Mouse (Mus musculus) embryonic facial prominence, embryonic 14.5 days (tissue): Measurements from ENCODE around the gene Vipr2. TPM values are rescaled to one million over a fixed set of nuclear protein-coding genes. Genes with fewer than 3 reads are reported as not detected.

ENCODE experiments used
- ATAC-seq: fragments of 200-750 bp; cut with Nextera tagmentation; 2 replicates; pipeline ENCODE4 v1.8.0; 2017; ENCODE audit warnings: low read depth, moderate number of reproducible peaks, moderate TSS enrichment
- DNase-seq: peaks from one replicate; pipeline ENCODE4 v3.0.0-alpha.2; 2015; ENCODE audit warnings: low spot score
- H3K27ac ChIP-seq: fragments of 300-500 bp; sonication (generic); replicated peaks from 2 replicates; pipeline ENCODE4 v1.5.1; 2014; ENCODE audit warnings: low read depth, mild to moderate bottlenecking, low read length, moderate library complexity
- H3K27me3 ChIP-seq: fragments of 300-500 bp; sonication (generic); replicated peaks from 2 replicates; pipeline ENCODE4 v1.6.1; 2014; ENCODE audit warnings: low read length; ENCODE audit not compliant: control insufficient read depth, insufficient read depth
- H3K36me3 ChIP-seq: fragments of 300-500 bp; sonication (generic); 2 replicates; pipeline ENCODE4 v1.6.1; 2014; ENCODE audit warnings: low read length, mixed read lengths; ENCODE audit not compliant: control insufficient read depth, insufficient read depth
- H3K4me1 ChIP-seq: fragments of 300-500 bp; sonication (generic); 2 replicates; pipeline ENCODE4 v1.6.1; 2014; ENCODE audit warnings: antibody characterized with exemption, low read length; ENCODE audit not compliant: control insufficient read depth, insufficient read depth
- H3K4me2 ChIP-seq: fragments of 300-500 bp; sonication (generic); 2 replicates; pipeline ENCODE4 v1.6.1; 2014; ENCODE audit warnings: low read depth, mild to moderate bottlenecking, low read length, moderate library complexity, mixed read lengths
- H3K4me3 ChIP-seq: fragments of 300-500 bp; sonication (generic); 2 replicates; pipeline ENCODE4 v1.5.1; 2014; ENCODE audit warnings: low read depth, mild to moderate bottlenecking, low read length
- H3K9ac ChIP-seq: fragments of 300-500 bp; sonication (generic); 2 replicates; pipeline ENCODE4 v1.6.1; 2014; ENCODE audit warnings: low read depth, mild to moderate bottlenecking, low read length, moderate library complexity, mixed read lengths
- H3K9me3 ChIP-seq: fragments of 300-500 bp; sonication (generic); 2 replicates; pipeline ENCODE4 v1.6.1; 2016; ENCODE audit warnings: low read length; ENCODE audit not compliant: control insufficient read depth
- WGBS: fragments of 180-500 bp; shearing (Covaris S2); extraction: QIAGEN DNeasy Blood & Tissue Kit; methylation state at CpG from one replicate; pipeline ENCODE4 v1.1.7; 2014; 5-methylcytosine and 5-hydroxymethylcytosine counted together
- polyA plus RNA-seq: library from polyadenylated mRNA; unstranded; fragments of >200 nt; fragmentation: Nextera tagmentation; extraction: Ambion mirVana; gene quantifications from 2 replicates; pipeline ENCODE4 v1.2.1, GENCODE M21; 2014

Gene Vipr2
- polyA plus RNA-seq, 1 experiment from 2014 or later = 3.6 TPM

DNA sequence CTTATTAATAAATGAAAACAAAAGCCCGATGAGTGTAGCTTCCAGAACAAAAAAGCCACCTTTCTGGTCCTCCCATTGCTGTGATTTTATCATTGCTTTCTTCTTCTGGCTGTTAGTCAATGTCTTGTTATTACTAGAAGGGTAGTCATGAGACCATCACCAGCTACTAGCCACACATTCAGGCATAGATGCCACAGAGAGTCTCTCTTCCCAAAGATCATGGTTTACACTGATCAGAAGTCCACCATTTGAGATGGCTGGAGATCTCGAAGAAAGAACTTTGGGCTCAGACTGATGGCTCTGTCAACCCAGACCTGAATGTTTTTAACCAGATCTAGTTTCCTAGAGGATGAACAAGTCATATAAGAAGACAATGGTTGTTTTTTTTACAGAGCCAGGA lies 38.3 kb downstream of the Vipr2 start:
- no peaks in the 10 kb centered on the region for H3K36me3 ChIP-seq
- H3K4me1 ChIP-seq = no peaks in the 10 kb centered on the region
- H3K9ac ChIP-seq = no peak overlapping the region
- H3K4me3 ChIP-seq = no peak overlapping the region
- H3K4me2 ChIP-seq = no peak overlapping the region
- no peak for ATAC-seq
- no peak for DNase-seq
- no peak overlapping the region for H3K27ac ChIP-seq
- H3K9me3 ChIP-seq = no peaks in the 10 kb centered on the region
- no peaks in the 10 kb centered on the region for H3K27me3 ChIP-seq
- 85% methylated on average over 2 of the region's 2 CpGs for WGBS

DNA sequence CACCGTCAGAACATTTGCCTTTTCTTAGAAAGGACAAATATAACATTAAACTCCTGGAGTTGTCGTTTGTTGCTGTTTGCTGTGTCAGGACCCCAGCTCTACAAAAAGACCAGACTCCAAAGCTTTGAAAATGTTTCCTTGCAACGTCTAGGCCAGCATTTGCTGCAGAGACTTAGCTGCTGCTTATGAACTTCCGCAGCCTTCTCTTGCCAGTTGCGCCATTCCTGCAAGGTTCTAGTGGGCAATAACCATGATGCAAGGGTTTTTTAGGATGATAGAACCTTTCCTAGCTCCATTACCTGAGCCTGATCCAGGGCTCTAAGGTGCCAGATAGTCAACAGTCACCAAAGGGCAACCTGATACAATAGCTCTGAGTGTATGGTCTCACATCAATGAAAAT lies 38.9 kb downstream of the Vipr2 start:
- DNase-seq (no peak), ATAC-seq (no peak)
- Histone ChIP-seq H3K27me3 (no peaks in the 10 kb centered on the region), H3K4me2 (no peak overlapping the region), H3K4me1 (no peaks in the 10 kb centered on the region), H3K4me3 (no peak overlapping the region), H3K36me3 (no peaks in the 10 kb centered on the region), H3K27ac (no peak overlapping the region), H3K9ac (no peak overlapping the region), H3K9me3 (no peaks in the 10 kb centered on the region)
- 83% methylated on average over 5 of the region's 5 CpGs for WGBS

DNA sequence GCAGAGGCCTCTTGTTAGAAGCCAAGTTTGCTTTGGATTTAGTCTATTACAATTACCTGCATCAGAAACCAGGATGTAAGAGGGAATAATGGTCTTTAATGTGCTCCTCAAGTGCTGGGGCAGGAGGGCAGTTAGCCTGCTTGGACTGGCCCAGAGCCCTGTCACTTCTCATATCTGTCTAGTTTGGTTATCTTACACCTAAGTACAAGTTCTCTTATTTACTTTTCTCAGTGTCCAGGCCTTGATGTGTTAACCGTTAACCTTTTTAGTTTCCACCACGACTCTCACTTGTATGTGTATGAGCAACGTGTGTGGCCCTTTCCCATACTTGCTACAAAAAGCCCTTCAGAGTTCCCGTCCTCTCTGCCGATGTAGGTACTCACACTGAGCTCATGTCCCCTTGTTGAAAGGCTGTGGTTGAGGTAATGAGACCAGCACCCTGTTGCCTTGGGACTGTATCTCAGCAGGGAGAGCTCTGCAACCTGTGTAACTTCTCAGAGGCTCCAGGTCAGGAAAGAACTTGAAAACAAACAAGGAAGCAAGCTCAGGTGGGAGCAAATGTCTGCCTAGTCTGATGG lies 39.9 kb downstream of the Vipr2 start:
- no peak overlapping the region for H3K27ac ChIP-seq
- ATAC-seq = no peak
- H3K4me3 ChIP-seq = no peak overlapping the region
- H3K9ac ChIP-seq = no peak overlapping the region
- H3K4me1 ChIP-seq = no peaks in the 10 kb centered on the region
- no peak overlapping the region for H3K4me2 ChIP-seq
- H3K27me3 ChIP-seq = no peaks in the 10 kb centered on the region
- no peaks in the 10 kb centered on the region for H3K36me3 ChIP-seq
- H3K9me3 ChIP-seq = no peaks in the 10 kb centered on the region
- WGBS = 80% methylated on average over 5 of the region's 5 CpGs
- DNase-seq = no peak

DNA sequence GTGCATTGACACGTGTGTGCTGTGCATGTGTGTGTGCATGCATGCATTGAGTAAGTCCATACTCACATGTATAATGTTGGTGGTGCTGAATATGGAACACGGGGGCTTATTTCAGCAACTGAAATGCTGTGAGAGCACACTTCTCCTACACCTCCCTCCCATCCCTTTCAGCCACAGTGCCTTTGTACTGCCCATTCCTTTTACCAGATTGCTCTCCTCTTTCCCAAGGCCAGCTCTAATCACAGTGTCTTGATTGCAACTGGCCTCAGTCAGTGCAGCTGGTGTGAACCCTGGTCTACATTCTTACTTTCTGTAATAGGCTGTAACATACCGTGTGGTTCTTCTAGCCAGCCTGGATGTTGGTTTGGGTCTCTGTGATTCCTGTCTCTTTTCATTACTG lies 41.5 kb downstream of the Vipr2 start:
- no peaks in the 10 kb centered on the region for H3K9me3 ChIP-seq
- H3K9ac ChIP-seq = no peak overlapping the region
- no peak overlapping the region for H3K27ac ChIP-seq
- no peak overlapping the region for H3K4me3 ChIP-seq
- DNase-seq (no peak), ATAC-seq (no peak)
- WGBS = 90% methylated on average over 3 of the region's 3 CpGs
- H3K27me3 ChIP-seq = no peaks in the 10 kb centered on the region
- no peaks in the 10 kb centered on the region for H3K4me1 ChIP-seq
- no peak overlapping the region for H3K4me2 ChIP-seq
- no peaks in the 10 kb centered on the region for H3K36me3 ChIP-seq

DNA sequence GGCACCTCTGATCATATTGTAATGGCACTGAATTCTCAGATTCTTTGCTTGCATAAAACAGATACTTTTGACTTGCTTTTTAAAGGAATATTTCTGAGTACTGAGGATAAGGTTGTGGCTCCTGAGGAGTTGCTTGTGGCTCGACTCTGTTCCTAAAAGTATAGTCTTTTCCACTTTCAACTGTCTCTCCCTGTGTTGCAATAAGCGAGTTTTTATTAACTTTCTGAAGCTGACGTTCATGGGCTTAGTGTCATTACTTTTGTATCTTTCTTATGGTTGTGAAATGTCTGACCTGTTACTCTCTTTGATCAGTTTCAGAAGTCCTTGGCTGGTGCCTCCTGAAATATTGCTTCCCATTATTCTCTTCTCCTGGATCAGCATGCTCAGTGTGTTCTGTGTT lies 46.3 kb downstream of the Vipr2 start:
- H3K4me1 ChIP-seq = no peaks in the 10 kb centered on the region
- 82% methylated on average over 3 of the region's 3 CpGs for WGBS

DNA sequence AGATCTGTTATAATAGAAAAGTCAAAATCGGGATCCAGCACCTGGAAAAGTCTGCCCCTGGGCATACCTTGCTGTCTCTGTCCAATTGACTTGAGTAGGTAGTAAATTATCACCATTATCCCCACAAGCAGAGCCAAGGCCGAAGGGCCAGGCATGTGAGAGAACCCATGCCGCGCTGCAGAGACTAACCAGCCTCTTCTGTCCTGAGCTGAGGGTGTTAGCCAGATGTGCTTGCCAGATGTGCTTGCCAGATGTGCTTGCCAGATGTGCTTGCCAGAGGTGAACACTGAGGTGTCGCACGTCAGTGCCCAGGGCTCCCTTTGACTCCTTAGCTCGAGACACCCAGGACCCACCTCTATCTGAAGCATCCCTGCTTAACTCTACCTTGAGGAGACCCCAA lies 53.4 kb downstream of the Vipr2 start:
- Histone ChIP-seq H3K27me3 (no peaks in the 10 kb centered on the region), H3K4me1 (no peaks in the 10 kb centered on the region), H3K4me2 (no peak overlapping the region), H3K4me3 (no peak overlapping the region), H3K9me3 (no peaks in the 10 kb centered on the region), H3K27ac (no peak overlapping the region), H3K36me3 (no peaks in the 10 kb centered on the region), H3K9ac (no peak overlapping the region)
- 58% methylated on average over 7 of the region's 7 CpGs for WGBS
- ATAC-seq (no peak), DNase-seq (no peak)

More for the DNA sequence above, 46.3 kb downstream of the Vipr2 start:
- DNase-seq (no peak), ATAC-seq (no peak)
- no peaks in the 10 kb centered on the region for H3K27me3 ChIP-seq
- H3K9ac ChIP-seq = no peak overlapping the region
- H3K36me3 ChIP-seq = no peaks in the 10 kb centered on the region
- no peak overlapping the region for H3K4me2 ChIP-seq
- H3K27ac ChIP-seq = no peak overlapping the region
- no peak overlapping the region for H3K4me3 ChIP-seq
- no peaks in the 10 kb centered on the region for H3K9me3 ChIP-seq

DNA sequence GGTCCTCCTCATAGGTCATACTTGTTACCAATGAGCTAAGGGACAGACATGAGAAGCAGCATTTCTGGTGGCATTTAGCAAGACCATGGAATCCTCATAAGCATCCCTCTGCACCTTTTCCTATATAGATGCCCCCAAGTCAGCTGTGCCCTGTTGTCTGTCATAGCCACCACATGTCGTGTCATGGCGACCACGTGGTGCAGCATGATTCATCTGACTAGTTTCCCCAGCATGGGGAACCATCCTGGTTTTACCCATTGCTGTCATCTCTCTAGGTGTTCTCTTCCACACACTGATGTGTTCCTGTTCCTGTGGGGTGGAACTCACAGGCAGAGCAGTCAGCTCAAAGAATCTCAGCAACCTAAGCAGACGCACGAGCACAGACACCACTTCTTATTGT lies 55.4 kb downstream of the Vipr2 start:
- DNase-seq = no peak
- Histone ChIP-seq H3K9me3 (no peaks in the 10 kb centered on the region), H3K27me3 (no peaks in the 10 kb centered on the region), H3K27ac (no peak overlapping the region), H3K9ac (no peak overlapping the region), H3K4me2 (no peak overlapping the region), H3K36me3 (no peaks in the 10 kb centered on the region), H3K4me1 (no peaks in the 10 kb centered on the region), H3K4me3 (no peak overlapping the region)
- WGBS = 87% methylated on average over 5 of the region's 5 CpGs
- ATAC-seq = no peak

DNA sequence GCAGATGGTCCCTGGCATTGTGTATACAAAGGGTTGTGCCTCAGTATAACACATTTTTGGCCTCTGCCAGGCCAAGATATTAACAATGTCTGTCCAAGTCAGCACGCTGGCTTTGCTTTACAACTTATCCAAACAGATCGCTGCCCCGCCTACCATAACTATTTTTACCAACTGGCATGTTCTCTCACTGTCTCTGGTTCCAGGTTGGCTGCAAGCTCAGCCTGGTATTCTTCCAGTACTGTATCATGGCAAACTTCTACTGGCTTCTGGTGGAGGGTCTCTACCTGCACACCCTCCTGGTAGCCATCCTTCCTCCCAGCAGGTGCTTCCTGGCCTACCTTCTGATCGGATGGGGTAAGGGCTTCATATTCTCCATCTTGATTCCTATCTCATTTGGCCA lies 58.4 kb downstream of the Vipr2 start:
- Histone ChIP-seq H3K4me1 (no peaks in the 10 kb centered on the region), H3K27ac (no peak overlapping the region), H3K9ac (no peak overlapping the region), H3K9me3 (no peaks in the 10 kb centered on the region), H3K27me3 (no peaks in the 10 kb centered on the region), H3K36me3 (no peaks in the 10 kb centered on the region), H3K4me3 (no peak overlapping the region), H3K4me2 (no peak overlapping the region)
- DNase-seq = no peak
- 93% methylated on average over 4 of the region's 4 CpGs for WGBS
- ATAC-seq = no peak

DNA sequence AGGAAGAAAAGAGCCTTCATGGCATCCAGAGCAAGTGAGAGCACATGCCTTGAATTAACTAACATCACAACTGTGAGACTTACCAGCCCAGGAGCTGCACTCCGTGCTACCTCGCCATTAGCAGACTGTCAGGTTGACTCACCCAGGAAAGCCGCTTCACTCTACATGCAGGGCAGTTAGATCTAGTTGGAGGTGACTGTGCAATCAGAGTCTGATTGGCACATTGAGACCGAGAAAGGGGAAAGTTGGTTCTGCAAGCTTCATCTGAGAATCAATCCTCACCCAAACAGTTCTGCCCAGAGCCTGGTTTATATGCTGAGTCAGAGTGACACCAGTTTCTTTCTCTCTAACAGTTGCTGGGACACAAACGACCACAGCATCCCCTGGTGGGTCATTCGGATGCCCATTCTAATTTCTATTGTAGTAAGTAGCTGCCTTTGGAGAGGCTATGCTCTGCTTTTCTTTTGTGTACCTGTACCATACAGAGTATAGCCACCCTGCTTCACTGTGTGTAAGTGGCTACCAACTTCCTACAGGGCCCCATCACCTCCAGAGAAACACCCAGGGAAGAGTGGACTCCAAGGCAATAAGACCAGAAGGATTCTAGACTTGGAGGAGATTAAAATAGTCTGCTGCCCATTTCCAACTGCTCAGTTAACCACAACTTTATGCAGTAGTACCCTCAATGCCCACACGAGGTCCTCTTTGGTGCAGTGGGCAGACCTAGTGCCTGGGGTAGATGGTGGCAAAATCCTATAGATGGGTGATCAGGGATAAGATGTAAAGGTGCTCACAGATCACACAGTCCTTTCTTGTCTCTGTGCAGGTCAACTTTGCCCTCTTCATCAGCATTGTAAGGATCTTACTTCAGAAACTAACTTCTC lies 61.0 kb downstream of the Vipr2 start:
- no peaks in the 10 kb centered on the region for H3K36me3 ChIP-seq
- no peaks in the 10 kb centered on the region for H3K27me3 ChIP-seq
- WGBS = 69% methylated on average over 7 of the region's 7 CpGs
- no peak for DNase-seq
- no peak overlapping the region for H3K27ac ChIP-seq
- H3K9me3 ChIP-seq = no peaks in the 10 kb centered on the region
- H3K9ac ChIP-seq = no peak overlapping the region
- no peak overlapping the region for H3K4me2 ChIP-seq
- H3K4me3 ChIP-seq = no peak overlapping the region
- H3K4me1 ChIP-seq = no peaks in the 10 kb centered on the region
- ATAC-seq = no peak
